Mouse (Mus musculus) 416B (cell line): Measurements from ENCODE around the gene Fanca.

Experiments used
- DNase-seq: peaks from one replicate; pipeline ENCODE4 v3.0.0; 2011; ENCODE audit warnings: low read depth

Fanca gene

DNA sequence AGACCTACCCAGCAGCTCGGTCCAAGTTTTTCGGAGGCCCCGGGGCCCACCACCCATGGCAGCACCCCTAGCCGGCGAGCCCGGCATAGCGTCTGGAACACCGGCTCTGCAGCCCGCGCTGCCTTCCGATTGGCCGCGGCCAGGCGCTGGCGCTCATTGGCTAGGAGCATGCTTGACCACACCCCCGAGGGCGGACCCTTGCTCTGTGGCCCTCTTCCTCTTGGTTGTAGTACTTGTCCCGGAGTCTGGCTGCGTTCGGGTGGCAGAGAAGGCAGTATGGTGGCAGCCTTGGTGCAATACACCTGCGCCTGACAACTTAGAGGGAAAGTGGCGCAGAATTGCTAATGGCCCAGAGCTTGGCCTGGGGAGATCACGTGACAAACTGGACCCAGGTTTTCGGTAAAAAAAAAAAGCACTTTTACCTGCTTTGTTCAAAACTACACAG is at the start of gene Fanca:
Fanca (minus strand) TSS at position 110 of the 445 bp plus-strand sequence.
- DNase-seq, result peak; percentile 98

DNA sequence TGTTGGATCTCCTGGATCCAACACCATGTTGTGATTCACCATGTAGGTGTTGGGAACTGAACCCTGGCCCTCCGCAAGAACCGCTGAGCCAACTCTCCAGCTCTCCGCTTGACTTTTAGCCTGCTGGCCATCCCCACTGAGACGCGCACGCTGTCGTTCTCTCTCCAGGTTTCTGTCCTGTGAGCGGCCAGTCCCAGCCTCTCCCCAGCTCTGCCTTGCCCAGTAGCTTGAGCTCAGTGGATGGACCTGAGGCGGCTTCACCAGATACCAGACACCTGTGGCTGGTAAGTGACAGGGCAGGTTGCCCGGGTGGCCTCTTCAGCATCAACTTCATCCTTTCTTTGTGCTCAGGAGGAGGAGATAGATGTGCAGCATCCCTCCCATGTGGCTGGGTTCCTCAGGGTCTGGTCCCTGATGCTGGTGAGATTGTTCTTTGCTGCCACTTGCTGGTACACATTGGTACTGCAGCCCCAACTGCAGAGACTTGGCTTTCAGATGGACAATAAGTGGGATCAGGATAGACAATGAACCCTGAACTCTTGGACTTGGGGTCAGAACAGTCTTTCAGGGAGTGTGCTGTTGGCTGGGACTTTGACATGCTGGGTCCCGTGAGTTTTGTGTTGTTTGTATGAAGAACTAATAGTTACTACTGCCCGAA is 42.8 kb upstream of the Fanca start:
- peak; percentile 82 for DNase-seq

DNA sequence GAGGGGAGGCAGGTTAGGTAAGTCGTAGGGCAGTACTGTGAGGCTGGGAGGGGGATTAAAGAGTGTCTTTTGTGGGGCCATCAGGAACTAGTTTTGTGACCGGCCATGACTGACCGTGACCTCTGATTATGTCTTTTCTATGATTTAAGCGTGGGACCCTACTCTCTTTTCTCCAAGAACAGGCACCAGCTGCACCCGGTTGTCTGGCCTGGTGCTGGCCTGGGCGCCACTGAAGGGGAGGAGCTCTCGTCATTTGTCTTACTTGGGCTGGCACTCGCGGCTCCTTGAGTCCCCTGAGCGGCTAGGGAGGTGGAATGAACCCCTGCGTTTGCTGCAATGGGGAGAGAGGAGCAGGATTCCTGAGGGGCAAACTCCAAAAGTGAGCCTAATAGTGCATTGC is 34.8 kb upstream of the Fanca start:
- no peak for DNase-seq

DNA sequence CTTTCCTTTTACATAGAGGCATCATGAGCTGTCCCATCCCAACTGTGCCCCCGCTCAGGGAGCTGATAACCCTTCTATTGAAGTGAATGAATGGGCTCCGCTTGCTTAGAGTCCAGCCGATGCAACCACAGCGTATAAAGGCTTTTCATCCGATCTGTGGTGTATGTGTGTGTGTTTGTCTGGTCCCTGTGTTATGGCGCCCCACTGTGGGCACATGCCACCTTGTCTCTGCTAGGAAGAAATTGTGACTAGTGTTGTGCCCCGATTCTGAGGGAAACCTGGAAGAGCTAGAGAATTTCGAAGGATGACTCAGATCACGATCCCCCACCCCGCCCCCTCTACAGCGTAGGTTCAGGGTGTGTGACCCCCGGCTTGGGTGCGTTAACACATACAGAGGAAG is 34.4 kb upstream of the Fanca start:
- peak; percentile 86 for DNase-seq

DNA sequence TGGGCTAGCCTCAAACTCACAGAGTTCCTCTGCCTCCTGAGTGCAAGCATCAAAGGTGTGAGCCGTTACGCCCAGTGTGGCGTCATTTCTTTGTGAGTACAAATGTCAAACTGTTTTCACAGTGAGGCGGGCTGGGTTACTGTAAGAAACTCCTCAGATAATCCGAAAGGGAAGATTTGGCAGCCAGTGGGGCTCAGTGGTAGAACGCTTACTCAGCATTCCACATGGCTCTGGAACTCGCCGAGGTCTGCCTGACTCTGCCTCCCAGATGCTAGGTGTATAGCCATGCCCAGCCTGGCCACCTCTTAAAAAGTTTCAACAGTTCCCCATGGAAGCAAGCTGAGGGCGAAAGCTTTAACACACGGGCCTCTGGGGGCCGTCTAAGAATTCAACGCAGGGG is 33.7 kb upstream of the Fanca start:
- DNase-seq, result no peak

DNA sequence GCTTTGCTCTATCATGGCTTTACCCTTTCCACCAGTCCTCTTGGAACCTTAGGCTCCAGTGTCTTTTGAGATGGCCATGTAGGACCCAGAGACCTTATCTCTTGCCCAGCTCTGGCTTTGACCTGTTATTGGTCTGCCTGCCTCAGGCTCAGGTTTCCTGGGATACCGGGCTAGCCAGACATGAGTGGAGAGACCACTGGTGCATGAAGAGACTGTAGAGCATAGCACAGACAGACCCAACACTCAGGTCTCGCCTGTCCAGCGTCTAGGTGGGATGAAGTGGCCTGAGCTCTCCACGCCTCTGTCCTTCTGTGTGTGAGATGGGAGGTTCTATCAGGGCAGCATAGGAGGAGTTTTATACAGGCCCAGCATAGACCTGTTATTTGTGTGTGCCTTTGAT is 30.7 kb upstream of the Fanca start:
- DNase-seq, result no peak

DNA sequence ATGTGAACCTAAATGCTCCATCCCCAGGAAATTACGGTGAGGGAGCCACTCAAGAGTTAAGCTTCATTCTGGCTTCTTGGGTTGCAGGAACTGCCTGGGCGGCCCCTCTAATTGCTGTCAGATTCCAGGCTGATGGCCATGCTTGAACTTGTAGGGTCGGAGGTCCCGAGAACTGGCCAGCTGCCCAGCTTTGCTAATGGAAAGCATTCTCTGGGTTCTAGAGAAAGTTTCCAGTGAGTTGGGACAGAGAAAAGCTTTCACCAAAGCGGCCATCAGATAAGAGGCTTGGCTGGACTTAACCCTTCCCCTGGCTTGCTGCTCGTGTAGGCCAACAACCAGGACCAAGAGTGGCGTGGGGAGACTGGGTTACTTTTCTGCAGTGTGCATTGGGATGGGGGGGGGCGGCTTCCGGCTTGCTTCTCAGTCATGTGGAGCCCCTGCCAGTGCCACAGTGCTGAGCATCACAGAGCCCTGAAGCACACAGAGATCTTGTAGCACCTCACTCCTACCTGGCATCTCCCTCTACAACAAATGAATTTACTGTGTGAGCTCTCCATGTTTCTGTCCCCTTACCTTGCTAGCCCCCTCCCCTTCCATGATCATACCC is 30.0 kb upstream of the Fanca start:
- DNase-seq, result no peak

DNA sequence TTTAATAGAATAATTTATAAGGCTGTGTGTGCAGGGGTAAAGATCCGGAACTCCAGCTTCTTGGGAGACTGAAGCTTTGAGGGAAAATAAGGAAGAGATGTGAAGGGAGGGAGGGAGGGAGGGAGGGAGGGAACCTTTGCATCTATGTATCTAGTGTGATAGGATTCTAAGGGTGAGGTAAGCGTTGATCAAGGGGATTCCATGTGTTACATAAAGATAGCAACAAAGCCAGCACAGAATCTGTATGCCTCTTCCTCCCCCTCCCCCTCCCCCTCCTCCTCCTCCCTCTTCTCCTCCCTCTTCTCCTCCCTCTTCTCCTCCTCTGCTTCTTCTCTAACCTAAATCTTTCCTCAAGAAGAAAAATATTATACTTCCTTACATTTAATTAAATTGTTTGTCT is 28.9 kb upstream of the Fanca start:
- no peak for DNase-seq

DNA sequence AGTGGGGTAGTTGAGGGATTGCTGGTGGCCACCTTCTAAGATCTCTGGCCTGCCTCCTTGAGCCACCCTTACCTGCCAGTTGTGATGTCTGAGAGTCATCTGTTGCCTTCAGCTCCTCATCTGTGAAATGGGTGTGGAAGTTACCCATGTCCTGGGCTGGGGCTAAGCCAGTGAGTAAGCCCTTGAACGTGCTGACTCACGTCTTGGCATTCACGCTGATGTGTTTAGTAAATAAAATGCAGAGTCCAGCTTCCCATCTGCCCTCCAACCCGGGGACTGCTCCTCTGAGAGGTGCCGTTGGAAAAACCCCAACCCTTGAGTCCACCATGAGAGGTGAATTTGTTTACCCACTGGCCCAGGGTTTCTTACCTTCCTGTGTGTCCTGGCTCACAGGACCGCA is 27.5 kb upstream of the Fanca start:
- DNase-seq, result no peak

DNA sequence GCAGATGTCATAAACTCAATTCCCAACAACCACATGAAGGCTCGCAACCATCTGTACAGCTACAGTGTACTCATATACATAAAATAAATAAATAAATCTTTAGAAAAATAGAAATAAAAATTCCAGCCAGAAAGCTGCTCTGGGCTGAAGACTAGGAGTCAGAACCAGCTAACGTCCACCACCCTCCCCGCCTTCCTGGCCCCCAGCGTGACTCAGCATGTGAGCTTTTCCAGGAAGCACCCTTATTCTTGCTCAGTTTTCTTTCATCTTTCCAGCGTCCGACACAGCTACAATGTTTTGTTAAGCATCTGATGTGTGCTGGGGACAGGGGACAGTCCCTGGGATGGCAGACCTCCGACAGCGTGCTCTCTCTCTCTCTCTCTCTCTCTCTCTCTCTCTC is 26.8 kb upstream of the Fanca start:
- DNase-seq, result peak; percentile 36

DNA sequence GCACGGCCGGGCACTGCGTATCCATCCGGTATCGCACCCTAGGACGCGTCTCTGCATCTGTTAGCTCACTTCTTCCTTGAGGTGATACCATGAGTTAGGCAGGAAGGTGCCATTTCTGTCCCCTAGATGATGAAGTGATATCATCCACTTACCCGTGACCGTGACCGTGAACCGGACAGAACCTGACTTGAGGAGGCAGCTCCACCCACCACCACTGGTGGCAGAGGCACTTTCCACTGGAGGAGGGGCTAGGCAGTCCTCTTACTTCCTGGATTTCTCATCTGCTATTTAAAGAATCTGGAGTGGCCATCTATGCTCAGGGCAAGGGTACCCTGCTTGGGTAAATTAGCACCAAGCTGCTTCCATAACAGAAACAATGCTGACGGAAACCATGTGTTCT is 25.0 kb upstream of the Fanca start:
- peak; percentile 60 for DNase-seq

DNA sequence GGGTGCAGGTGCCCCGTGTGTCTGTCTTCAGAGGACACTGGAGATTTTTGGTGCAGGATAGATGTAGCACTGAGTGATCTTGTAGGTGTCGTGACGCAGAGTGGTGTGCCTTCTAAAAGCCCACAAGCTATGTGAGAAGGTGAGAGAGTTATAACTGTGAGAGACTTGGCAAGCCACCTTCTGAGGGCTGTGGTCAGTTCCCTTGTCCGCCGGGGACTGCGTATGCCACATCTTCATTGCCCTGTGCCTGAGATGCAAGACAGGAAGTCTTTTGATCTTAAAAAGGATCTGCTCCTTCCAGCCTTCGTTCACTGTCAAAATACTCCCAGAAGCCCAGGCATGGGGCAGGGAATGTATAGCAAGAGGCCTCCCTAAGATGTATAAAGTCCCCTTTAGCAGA is 24.5 kb upstream of the Fanca start:
- peak; percentile 59 for DNase-seq

DNA sequence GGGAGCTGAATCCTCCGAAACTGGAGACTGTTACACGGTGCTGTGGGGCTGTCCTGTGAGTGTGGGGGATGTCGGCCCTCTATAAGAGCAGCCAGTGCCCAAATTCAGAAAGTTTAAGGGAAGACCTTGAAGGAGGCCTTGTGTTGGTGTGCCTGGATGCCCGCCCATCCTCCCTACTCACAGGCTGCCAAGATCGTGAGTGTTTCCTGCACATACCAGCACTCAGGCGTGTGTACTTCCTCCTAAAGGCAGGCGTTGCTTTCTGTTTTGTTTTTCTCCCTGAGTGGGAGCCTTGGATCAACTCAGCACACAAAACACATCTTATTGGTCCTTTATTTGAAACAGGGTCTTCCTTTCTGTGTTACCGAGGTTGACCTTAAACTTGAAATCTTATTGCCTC is 23.9 kb upstream of the Fanca start:
- peak; percentile 77 for DNase-seq

DNA sequence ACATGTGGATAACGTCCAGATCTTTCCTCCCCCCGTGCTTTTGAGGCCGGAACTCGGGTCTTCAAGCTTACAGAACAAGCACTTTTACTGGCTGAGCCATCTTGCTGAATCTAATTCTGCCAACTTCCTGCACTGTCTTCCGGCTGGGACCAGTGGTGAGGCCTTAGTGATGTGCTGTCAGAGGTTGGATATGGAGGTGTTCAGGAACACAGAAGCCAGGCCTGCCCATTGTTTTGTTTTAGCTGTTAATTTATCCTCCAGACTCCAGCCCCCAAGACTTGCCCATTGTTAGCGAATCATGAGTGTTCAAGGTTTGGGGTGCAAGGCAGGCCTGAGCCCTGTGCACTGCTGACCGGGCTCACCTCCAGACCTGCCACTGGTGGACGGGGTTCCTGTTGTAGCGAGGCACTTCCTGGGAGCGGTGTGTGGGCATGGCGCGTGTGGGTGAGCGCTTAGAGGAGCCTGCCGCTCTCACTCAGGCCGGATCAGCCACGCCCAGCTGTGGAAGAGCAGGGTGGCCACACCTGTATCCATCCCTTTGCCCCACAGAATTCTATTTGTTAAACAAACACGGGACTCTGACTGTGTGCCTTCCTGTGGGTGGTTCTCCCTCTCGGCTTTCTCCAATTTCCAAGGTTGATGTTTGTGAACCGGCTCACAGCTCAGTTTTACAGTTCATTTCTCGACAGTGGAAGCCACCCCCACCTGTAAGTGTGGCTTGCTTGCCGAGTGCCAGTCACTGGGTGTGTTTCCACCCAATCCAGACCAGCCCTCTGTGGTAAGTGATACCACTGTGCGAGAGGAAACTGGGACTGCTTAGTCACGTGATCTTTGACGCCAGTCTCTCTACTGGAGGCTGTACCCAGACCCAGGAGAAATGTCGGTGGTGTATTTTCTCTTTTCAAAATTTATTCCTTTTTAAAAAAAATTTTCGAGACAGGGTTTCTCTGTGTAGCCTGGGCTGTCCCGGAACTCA is 23.0 kb upstream of the Fanca start:
- peak; percentile 92 for DNase-seq

DNA sequence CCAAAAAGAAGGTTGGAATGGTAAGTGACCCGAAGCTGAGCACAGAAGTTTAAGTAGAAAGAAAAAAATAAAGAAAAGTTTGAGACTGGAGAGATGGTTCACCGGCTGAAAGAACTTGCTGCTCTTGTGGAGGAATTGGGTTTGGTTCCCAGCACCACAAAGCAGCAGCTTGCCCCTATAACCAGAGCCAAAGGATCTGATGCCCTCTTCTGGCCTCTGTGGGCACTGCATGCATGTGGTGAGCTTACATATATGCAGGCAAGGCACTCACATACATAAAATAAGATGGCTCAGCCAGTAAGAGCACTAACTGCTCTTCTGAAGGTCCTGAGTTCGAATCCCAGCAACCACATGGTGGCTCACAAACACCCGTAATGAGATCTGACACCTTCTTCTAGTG is 21.7 kb upstream of the Fanca start:
- peak; percentile 72 for DNase-seq

DNA sequence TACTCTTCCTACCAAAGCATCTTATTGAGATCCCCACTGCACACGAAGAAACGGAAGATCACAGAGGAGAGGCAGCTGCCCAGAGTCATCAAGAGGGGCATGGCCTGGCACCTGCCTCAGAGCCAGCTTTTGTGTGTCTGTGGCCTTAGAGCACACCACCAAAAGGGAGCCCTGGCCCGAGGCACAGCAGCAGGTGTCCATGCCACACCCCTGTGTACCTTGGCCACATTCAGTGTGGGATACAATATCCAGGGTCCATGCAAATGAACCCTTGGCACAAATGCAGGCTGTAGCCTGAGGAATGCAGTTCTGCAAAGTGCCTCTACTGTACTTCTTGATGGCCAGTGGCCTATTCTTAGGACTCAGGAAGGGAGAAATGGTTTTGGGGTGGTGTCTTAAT is 19.1 kb upstream of the Fanca start:
- no peak for DNase-seq

DNA sequence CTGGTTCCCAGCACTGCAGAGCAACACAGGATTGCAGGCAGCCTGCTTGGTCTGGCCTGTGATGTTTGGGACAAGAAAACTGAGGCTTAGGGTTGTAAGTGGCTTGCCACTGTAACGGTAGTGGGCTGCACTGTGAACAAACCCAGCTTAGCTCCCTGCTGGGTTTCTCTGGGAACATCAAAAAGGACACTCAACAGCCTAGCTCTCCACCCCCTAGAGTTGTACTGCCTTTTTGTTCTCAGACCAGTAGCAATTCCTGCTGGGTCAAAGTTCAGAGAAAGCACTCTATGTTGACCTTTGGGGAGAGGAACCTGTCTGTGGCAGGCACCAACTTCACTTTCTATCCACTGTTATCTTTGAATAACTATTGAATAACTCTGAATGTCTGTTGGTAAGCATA is 16.1 kb upstream of the Fanca start:
- no peak for DNase-seq

DNA sequence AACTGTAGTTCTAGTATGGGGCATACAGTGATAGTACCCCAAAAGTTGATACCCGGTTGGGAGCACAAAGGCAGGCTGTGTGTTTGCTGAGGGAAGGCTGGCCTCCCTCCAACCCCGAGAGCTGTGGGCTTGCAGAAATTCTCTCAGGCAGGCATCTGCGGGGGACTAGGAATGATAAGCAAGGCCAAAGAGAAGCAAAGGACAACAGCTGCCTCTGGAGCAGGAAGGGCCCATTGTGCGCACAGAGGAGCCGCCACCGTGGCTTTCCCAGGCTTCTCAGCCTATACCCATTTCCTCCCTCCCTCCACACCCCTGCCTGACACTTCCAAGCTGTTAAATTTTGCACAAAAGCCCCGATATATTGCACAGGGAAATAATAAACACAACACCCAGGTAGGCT is 15.5 kb upstream of the Fanca start:
- no peak for DNase-seq

DNA sequence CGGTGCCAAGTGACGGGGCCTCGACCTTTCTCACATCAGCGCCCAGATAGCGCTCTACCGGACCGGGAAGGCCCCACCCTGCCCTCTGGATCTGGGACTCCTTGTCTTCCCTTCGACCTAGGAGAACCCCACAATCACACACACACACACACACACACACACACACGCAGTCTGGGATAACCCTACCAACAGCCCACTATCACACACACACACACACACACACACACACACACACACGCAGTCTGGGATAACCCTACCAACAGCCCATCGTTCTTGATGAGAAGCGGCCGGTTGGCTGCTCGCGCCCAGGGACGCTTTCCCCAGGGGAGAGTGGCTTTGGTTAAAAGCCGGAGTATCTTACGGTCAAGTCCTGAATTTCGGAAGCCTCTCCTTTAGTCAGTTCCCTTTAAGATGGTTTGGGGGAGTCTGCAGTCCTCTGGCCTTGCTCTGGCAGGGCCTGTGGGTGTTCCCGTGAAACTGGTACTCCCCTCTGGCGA is 14.8 kb upstream of the Fanca start:
- no peak for DNase-seq

DNA sequence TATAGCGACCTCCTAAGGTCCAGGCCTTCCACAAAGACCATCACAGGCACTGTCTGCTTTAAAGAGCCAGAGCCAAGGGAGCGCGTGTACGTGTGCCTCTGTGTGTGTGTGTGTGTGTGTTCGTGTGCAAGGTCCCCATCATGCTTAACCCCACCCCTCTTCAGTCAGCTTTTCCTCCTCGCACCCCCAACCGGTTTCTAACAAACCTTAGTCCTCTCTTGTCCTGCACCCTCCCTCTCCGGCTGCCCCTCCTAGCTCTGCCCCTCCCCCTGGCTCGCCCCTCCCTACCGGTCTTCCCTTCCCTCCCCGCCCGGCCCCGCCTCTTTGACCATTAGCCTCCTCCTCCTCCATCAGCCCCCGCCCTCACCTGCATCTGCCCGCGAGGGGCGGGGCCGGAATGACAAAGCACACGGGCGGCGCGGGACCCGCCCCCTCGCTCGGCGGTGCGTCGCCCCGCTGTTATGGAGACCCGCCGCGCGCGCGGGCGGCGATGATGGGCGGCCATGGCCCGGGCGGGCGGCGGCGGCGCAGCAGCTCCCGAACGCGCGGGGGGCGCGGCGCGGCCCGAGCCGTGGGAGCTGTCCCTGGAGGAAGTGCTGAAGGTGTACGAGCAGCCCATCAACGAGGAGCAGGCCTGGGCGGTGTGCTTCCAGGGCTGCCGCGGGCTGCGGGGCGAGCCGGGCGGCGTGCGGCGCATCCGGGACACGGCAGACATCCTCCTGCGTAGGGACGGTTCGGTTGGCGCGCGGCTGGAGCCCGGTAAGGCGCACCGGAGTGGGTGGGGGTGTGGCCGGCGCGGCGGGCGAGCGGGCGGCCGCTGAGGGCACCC is 14.1 kb upstream of the Fanca start, which contains the start of gene Spire2:
Spire2 (plus strand) TSS at position 452 of the 829 bp plus-strand sequence.
- no peak for DNase-seq

DNA sequence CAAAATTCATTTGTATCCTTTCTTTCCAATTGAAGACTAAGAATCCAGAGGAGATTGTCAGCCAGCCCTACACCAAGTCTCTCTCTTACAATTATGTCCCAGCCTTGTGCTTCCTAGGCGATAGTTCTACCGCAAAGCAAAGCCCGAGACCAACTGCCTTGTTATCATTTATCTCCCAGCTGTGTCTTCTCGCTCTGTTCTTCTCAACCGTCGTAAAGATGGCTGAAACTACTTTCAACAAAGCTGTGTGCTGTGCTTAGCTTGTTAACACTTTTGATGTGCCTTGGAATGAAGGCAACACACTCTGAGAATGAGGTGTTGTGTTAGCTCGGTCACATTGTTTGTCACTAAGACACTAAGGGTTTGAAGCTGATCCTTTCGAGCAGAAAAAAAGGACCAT is 13.4 kb upstream of the Fanca start:
- DNase-seq, result no peak

DNA sequence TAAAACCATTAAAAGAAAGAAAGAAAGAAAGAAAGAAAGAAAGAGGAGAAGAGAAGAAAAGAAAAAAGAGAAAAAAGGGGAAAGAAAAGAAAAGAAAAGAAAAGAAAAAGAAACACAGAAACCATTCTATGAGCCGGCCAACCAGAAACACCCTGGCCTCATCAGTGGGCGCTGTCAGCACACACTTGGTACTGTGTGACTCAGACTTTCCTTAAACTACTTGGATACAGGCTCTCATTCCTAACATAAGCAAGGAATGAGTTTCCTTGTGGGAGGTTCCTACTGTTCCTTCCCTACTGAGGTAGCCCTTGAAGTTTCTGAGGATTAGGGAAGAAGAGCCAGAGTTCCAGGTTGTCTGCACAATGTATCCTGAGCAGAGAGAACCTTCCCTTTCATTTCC is 12.9 kb upstream of the Fanca start:
- peak; percentile 44 for DNase-seq
